Mouse (Mus musculus): ENCODE data around the gene Adcy9. TPM values are rescaled to one million over a fixed set of nuclear protein-coding genes. Genes with fewer than 3 reads are reported as not detected.

Gene Adcy9
- polyA plus RNA-seq, 1 experiment from 2014 or later = 2.5 TPM

- no peak overlapping the region for H3K4me2 ChIP-seq (ENCODE audit: low read depth)
- 76% methylated on average over 4 of the region's 4 CpGs for WGBS
- ATAC-seq (ENCODE audit: insufficient read depth, low FRiP score, low TSS enrichment) (no peak), DNase-seq (ENCODE audit: low spot score) (no peak)
- no peak overlapping the region for H3K27ac ChIP-seq (ENCODE audit: low read depth, low read length)
- no peaks in the 10 kb centered on the region for H3K27me3 ChIP-seq (ENCODE audit: control insufficient read depth, insufficient read depth, low read length)
- no peak overlapping the region for H3K9ac ChIP-seq (ENCODE audit: low read length)
- H3K4me1 ChIP-seq (ENCODE audit: control insufficient read depth, insufficient read depth, low read length) = no peaks in the 10 kb centered on the region
- H3K4me3 ChIP-seq (ENCODE audit: low read depth, low read length) = no peak overlapping the region
- H3K9me3 ChIP-seq (ENCODE audit: control insufficient read depth, low read length) = no peaks in the 10 kb centered on the region
- H3K36me3 ChIP-seq (ENCODE audit: control insufficient read depth, insufficient read depth, low read length) = no peaks in the 10 kb centered on the region
Observed at GRCm38 (mm10) chr16:4381487-4381886, 38.8 kb downstream of the Adcy9 start.

DNA sequence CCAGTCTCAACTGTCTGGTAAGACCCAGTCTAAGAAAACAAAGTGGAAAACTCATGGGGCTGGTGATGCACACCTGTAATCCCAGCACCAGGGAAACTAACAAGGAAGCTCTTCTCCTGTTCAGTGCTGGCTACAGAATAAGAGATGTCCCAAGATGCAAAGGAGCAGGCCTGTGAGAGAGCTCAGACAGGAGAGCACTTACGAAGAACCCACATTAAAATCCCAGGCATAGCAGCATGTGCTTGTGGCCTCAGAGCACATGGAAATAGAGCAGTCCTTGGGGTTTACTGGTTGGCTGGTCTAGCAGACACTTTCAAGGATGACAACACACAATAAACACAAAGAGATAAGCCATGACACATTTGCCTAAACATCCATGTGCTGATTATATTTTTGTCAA is 41.5 kb downstream of the Adcy9 start:
- H3K36me3 ChIP-seq (ENCODE audit: control insufficient read depth, insufficient read depth, low read length) = no peaks in the 10 kb centered on the region
- no peak for ATAC-seq (ENCODE audit: insufficient read depth, low FRiP score, low TSS enrichment)
- no peak overlapping the region for H3K4me3 ChIP-seq (ENCODE audit: low read depth, low read length)
- no peaks in the 10 kb centered on the region for H3K9me3 ChIP-seq (ENCODE audit: control insufficient read depth, low read length)
- H3K27ac ChIP-seq (ENCODE audit: low read depth, low read length) = no peak overlapping the region
- 94% methylated on average over 1 of the region's 1 CpGs for WGBS
- no peaks in the 10 kb centered on the region for H3K27me3 ChIP-seq (ENCODE audit: control insufficient read depth, insufficient read depth, low read length)
- no peak for DNase-seq (ENCODE audit: low spot score)
- H3K4me1 ChIP-seq (ENCODE audit: control insufficient read depth, insufficient read depth, low read length) = no peaks in the 10 kb centered on the region
- H3K9ac ChIP-seq (ENCODE audit: low read length) = no peak overlapping the region
- no peak overlapping the region for H3K4me2 ChIP-seq (ENCODE audit: low read depth)

DNA sequence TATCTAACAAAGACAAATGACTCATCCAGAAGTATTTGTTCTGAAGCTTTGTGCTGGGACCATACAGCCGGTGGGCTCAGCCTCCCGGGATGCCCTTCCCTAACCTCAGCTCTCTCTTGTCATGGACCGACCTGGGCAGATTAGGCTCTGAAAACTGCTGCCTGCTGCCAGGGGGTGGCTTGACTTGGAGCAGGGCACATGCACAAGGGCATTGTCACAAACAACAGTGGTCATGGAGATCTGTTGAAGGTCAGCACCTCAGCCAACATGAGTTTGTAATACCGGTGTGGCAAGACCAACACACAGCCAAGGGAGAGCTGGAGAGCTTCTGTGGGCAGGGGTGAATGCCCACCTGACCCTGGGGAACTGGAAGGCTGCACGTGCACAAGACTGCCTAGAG is 42.7 kb downstream of the Adcy9 start:
- no peak overlapping the region for H3K4me3 ChIP-seq (ENCODE audit: low read depth, low read length)
- no peaks in the 10 kb centered on the region for H3K9me3 ChIP-seq (ENCODE audit: control insufficient read depth, low read length)
- no peaks in the 10 kb centered on the region for H3K27me3 ChIP-seq (ENCODE audit: control insufficient read depth, insufficient read depth, low read length)
- H3K4me1 ChIP-seq (ENCODE audit: control insufficient read depth, insufficient read depth, low read length) = no peaks in the 10 kb centered on the region
- no peak for DNase-seq (ENCODE audit: low spot score)
- H3K27ac ChIP-seq (ENCODE audit: low read depth, low read length) = no peak overlapping the region
- no peak for ATAC-seq (ENCODE audit: insufficient read depth, low FRiP score, low TSS enrichment)
- no peaks in the 10 kb centered on the region for H3K36me3 ChIP-seq (ENCODE audit: control insufficient read depth, insufficient read depth, low read length)
- no peak overlapping the region for H3K4me2 ChIP-seq (ENCODE audit: low read depth)
- WGBS = 76% methylated on average over 5 of the region's 5 CpGs
- H3K9ac ChIP-seq (ENCODE audit: low read length) = no peak overlapping the region

DNA sequence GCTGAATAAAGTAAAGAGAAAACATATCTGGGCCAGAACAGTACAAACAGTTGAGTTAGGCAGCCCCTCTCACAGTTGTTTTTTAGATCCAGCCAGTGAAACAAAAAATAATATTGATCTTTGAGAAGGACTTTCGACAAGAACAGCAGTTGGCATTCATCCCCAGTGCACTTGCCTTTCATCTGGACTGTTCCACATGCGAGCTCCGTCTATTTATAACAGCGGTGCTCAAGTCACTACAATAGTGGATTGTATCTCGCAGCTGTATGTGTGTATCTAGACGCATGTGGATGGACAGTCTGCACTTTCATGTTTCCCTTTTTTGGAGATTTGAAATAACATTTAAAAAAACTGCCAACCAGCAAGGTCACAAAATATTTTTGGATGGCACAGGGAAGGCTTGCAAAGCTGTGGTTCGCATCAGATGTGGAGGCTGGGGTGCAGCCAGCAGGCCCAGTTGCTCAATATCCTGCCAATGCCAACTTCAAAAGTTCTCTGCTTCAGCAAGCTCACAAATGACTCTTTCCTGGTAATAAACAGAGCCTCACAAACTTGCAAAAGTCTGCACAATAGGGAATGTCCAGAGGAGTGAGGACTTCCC is 45.4 kb downstream of the Adcy9 start:
- Histone ChIP-seq H3K27me3 (ENCODE audit: control insufficient read depth, insufficient read depth, low read length) (no peaks in the 10 kb centered on the region), H3K4me1 (ENCODE audit: control insufficient read depth, insufficient read depth, low read length) (no peaks in the 10 kb centered on the region), H3K9me3 (ENCODE audit: control insufficient read depth, low read length) (no peaks in the 10 kb centered on the region), H3K9ac (ENCODE audit: low read length) (no peak overlapping the region), H3K4me2 (ENCODE audit: low read depth) (no peak overlapping the region), H3K36me3 (ENCODE audit: control insufficient read depth, insufficient read depth, low read length) (no peaks in the 10 kb centered on the region), H3K4me3 (ENCODE audit: low read depth, low read length) (no peak overlapping the region), H3K27ac (ENCODE audit: low read depth, low read length) (no peak overlapping the region)
- DNase-seq (ENCODE audit: low spot score) (no peak), ATAC-seq (ENCODE audit: insufficient read depth, low FRiP score, low TSS enrichment) (no peak)
- WGBS = 75% methylated on average over 7 of the region's 7 CpGs

GRCm38 (mm10) chr16:4374270-4374669 is 46.0 kb downstream of the Adcy9 start:
- Histone ChIP-seq H3K27ac (ENCODE audit: low read depth, low read length) (no peak overlapping the region), H3K9ac (ENCODE audit: low read length) (no peak overlapping the region), H3K9me3 (ENCODE audit: control insufficient read depth, low read length) (no peaks in the 10 kb centered on the region), H3K36me3 (ENCODE audit: control insufficient read depth, insufficient read depth, low read length) (no peaks in the 10 kb centered on the region), H3K4me2 (ENCODE audit: low read depth) (no peak overlapping the region), H3K27me3 (ENCODE audit: control insufficient read depth, insufficient read depth, low read length) (no peaks in the 10 kb centered on the region), H3K4me3 (ENCODE audit: low read depth, low read length) (no peak overlapping the region), H3K4me1 (ENCODE audit: control insufficient read depth, insufficient read depth, low read length) (no peaks in the 10 kb centered on the region)
- DNase-seq (ENCODE audit: low spot score) (no peak), ATAC-seq (ENCODE audit: insufficient read depth, low FRiP score, low TSS enrichment) (no peak)
- WGBS = 66% methylated on average over 5 of the region's 5 CpGs

DNA sequence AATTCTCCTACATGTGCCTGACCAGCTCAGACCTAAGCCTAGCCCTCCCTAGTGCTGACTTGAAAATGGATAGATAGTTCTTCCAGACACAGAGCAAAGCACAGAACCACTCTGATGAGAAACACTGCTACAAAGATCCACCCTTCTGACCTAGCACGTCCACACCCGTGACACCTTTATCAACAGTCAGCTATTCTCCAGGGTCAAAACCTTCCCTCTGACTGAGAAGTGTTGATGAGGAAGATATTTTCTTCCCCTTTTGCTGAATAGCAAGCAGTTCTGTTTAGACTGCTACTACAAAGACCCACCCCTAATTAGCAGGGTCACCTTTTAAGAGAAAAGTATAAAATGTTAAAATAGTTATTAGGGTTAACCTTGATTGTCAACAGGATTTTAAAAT is 49.3 kb downstream of the Adcy9 start:
- Histone ChIP-seq H3K4me2 (ENCODE audit: low read depth) (no peak overlapping the region), H3K9me3 (ENCODE audit: control insufficient read depth, low read length) (no peaks in the 10 kb centered on the region), H3K9ac (ENCODE audit: low read length) (no peak overlapping the region), H3K27me3 (ENCODE audit: control insufficient read depth, insufficient read depth, low read length) (no peaks in the 10 kb centered on the region), H3K27ac (ENCODE audit: low read depth, low read length) (no peak overlapping the region), H3K36me3 (ENCODE audit: control insufficient read depth, insufficient read depth, low read length) (no peaks in the 10 kb centered on the region), H3K4me3 (ENCODE audit: low read depth, low read length) (no peak overlapping the region), H3K4me1 (ENCODE audit: control insufficient read depth, insufficient read depth, low read length) (no peaks in the 10 kb centered on the region)
- ATAC-seq (ENCODE audit: insufficient read depth, low FRiP score, low TSS enrichment) (no peak), DNase-seq (ENCODE audit: low spot score) (no peak)
- 88% methylated on average over 2 of the region's 2 CpGs for WGBS

DNA sequence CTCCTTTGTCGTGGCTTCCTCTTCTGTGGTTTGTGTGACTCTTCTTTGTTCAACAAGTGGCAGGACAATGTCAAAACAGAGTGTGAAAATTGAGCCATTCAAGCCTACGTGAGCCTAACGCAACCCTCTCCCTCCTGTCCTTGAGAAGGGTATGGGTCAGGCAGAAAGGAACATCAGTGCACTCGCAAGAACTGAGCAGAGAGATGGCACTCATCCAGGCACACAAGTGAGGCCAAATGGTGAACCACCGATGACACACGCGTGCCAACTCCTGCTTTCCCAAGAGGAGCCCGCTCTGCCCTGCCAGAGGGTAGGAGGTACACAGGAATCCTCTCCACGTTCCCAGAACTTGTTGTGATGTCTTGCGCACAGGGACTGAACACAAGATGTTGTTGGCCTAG is 50.2 kb downstream of the Adcy9 start:
- DNase-seq (ENCODE audit: low spot score) (no peak), ATAC-seq (ENCODE audit: insufficient read depth, low FRiP score, low TSS enrichment) (no peak)
- no peaks in the 10 kb centered on the region for H3K4me1 ChIP-seq (ENCODE audit: control insufficient read depth, insufficient read depth, low read length)
- 69% methylated on average over 10 of the region's 10 CpGs for WGBS
- no peaks in the 10 kb centered on the region for H3K9me3 ChIP-seq (ENCODE audit: control insufficient read depth, low read length)
- H3K36me3 ChIP-seq (ENCODE audit: control insufficient read depth, insufficient read depth, low read length) = no peaks in the 10 kb centered on the region
- no peaks in the 10 kb centered on the region for H3K27me3 ChIP-seq (ENCODE audit: control insufficient read depth, insufficient read depth, low read length)
- H3K9ac ChIP-seq (ENCODE audit: low read length) = no peak overlapping the region
- H3K27ac ChIP-seq (ENCODE audit: low read depth, low read length) = no peak overlapping the region
- no peak overlapping the region for H3K4me2 ChIP-seq (ENCODE audit: low read depth)
- no peak overlapping the region for H3K4me3 ChIP-seq (ENCODE audit: low read depth, low read length)

- H3K9ac ChIP-seq (ENCODE audit: low read length) = no peak overlapping the region
- H3K9me3 ChIP-seq (ENCODE audit: control insufficient read depth, low read length) = no peaks in the 10 kb centered on the region
- no peak overlapping the region for H3K27ac ChIP-seq (ENCODE audit: low read depth, low read length)
- no peaks in the 10 kb centered on the region for H3K27me3 ChIP-seq (ENCODE audit: control insufficient read depth, insufficient read depth, low read length)
- H3K4me1 ChIP-seq (ENCODE audit: control insufficient read depth, insufficient read depth, low read length) = no peaks in the 10 kb centered on the region
- no peak overlapping the region for H3K4me3 ChIP-seq (ENCODE audit: low read depth, low read length)
- H3K36me3 ChIP-seq (ENCODE audit: control insufficient read depth, insufficient read depth, low read length) = no peaks in the 10 kb centered on the region
- H3K4me2 ChIP-seq (ENCODE audit: low read depth) = no peak overlapping the region
- 69% methylated on average over 3 of the region's 3 CpGs for WGBS
- ATAC-seq (ENCODE audit: insufficient read depth, low FRiP score, low TSS enrichment) (no peak), DNase-seq (ENCODE audit: low spot score) (no peak)
Observed at GRCm38 (mm10) chr16:4367930-4368329, 52.4 kb downstream of the Adcy9 start.

DNA sequence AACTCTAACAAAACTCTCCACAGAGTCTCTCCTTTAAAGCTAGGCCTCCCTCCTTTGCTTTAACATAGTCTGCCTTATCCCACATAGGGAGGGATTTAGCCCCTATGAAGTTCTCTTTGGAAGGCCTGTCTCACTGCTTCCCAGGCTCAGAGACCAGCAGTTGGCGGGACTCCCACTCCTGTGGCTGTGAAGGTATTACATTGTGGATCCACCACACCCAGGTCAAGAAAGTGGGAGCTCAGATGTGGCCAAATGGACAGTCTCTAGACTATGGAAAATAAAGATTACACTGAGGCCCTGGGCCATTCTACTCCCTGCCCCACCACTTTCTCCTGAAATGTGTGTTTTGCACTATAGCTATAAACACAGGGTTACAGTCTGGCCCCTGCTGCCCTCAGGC is 53.0 kb downstream of the Adcy9 start:
- DNase-seq (ENCODE audit: low spot score) = no peak
- no peak overlapping the region for H3K9ac ChIP-seq (ENCODE audit: low read length)
- H3K27me3 ChIP-seq (ENCODE audit: control insufficient read depth, insufficient read depth, low read length) = no peaks in the 10 kb centered on the region
- no peak overlapping the region for H3K27ac ChIP-seq (ENCODE audit: low read depth, low read length)
- no peaks in the 10 kb centered on the region for H3K9me3 ChIP-seq (ENCODE audit: control insufficient read depth, low read length)
- H3K4me2 ChIP-seq (ENCODE audit: low read depth) = no peak overlapping the region
- H3K36me3 ChIP-seq (ENCODE audit: control insufficient read depth, insufficient read depth, low read length) = no peaks in the 10 kb centered on the region
- ATAC-seq (ENCODE audit: insufficient read depth, low FRiP score, low TSS enrichment) = no peak
- no peaks in the 10 kb centered on the region for H3K4me1 ChIP-seq (ENCODE audit: control insufficient read depth, insufficient read depth, low read length)
- H3K4me3 ChIP-seq (ENCODE audit: low read depth, low read length) = no peak overlapping the region
- 70% methylated on average over 1 of the region's 1 CpGs for WGBS

Data from neural tube, embryonic 11.5 days (tissue).